Mouse (Mus musculus) spleen, postnatal 14 days (tissue): ENCODE measurements around the gene Wdr63.
"Not testable (repeated sequence)": the region's sequence is repeated elsewhere in the genome, so short reads cannot be mapped to it uniquely, and the experiment has no call there.

Source experiments
- DNase-seq, 2 experiments: peaks; one replicate each; pipeline ENCODE4 v3.0.0; 2021 to 2022; ENCODE audit warnings: low spot score in 2 of 2

The Wdr63 gene

GRCm38 (mm10) chr3:146011544-146012218 is 96.2 kb downstream of the Wdr63 start:
- DNase-seq: no peak

GRCm38 (mm10) chr3:146010751-146011150 is 97.2 kb downstream of the Wdr63 start:
- no peak for DNase-seq

GRCm38 (mm10) chr3:146009859-146010645 is 97.9 kb downstream of the Wdr63 start:
- DNase-seq: no peak

GRCm38 (mm10) chr3:146007872-146008271 is 100.1 kb downstream of the Wdr63 start:
- no peak for DNase-seq

- no peak for DNase-seq
Measured at GRCm38 (mm10) chr3:146004347-146005051, 103.4 kb downstream of the Wdr63 start.

GRCm38 (mm10) chr3:145996539-145996938 is 111.4 kb downstream of the Wdr63 start:
- DNase-seq: not testable (repeated sequence)

GRCm38 (mm10) chr3:145995489-145995888 is 112.4 kb downstream of the Wdr63 start:
- no peak for DNase-seq

- no peak for DNase-seq
Measured at GRCm38 (mm10) chr3:145993481-145994201, 114.3 kb downstream of the Wdr63 start.

- DNase-seq: no peak
Measured at GRCm38 (mm10) chr3:145992796-145993195, 115.1 kb downstream of the Wdr63 start.

GRCm38 (mm10) chr3:145991976-145992730 is 115.8 kb downstream of the Wdr63 start:
- DNase-seq: no peak

GRCm38 (mm10) chr3:145991130-145991529 is 116.8 kb downstream of the Wdr63 start:
- DNase-seq: no peak
